Mouse (Mus musculus): ENCODE measurements at regions not wholly inside any gene's neighbourhood (a gene's known extent, or its start where the extent isn't known, plus 50 kb on each side); places are given as distances from the start of the nearest gene placed in this dataset.
A peak's percentile ranks its signal among the peaks of the same experiment; 100 is the strongest.

DNA sequence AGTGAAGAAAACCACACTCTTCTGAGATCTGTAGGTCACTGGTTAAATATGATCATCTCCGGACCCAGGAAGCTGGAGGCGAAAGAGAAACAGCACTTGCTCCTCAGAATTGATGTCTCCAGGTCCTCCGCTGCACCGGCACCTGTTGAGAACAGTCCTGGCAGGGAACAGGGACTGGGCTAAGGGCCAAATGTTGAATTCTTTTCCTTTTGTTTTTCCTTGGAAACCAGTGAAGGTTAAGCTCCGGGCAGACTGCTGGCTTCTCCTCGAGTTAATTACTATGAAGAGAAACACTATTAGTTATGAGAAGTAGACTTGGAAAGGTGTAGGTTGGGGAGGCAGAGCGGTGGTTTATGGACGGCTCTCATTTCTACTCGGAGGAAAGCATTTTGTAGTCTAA is 242.7 kb downstream of the Rngtt start:
- Histone ChIP-seq H3K4me1 (ENCODE audit: control insufficient read depth, insufficient read depth, low read length) (peaks cover 9% of the 10 kb centered on the region; the same call in 1 of the 2 replicates), H3K27me3 (ENCODE audit: control insufficient read depth, insufficient read depth, low read length) (no peaks in the 10 kb centered on the region), H3K4me3 (ENCODE audit: low read depth, low read length) (no peak overlapping the region), H3K9ac (replicated peaks; ENCODE audit: low read depth, low read length) (no peak overlapping the region), H3K4me2 (replicated peaks; ENCODE audit: low read depth, low read length) (no peak overlapping the region), H3K27ac (ENCODE audit: low read length) (peak overlapping the region; percentile 27; the same call in 1 of the 2 replicates), H3K36me3 (ENCODE audit: control insufficient read depth, insufficient read depth, low read length) (no peaks in the 10 kb centered on the region), H3K9me3 (ENCODE audit: control insufficient read depth, low read depth, low read length) (no peaks in the 10 kb centered on the region)
- WGBS = 38% methylated on average over 9 of the region's 9 CpGs
- no peak for ATAC-seq (ENCODE audit: insufficient number of reproducible peaks, insufficient read depth, low FRiP score, low read depth)

GRCm38 (mm10) chr4:33554606-33555005 is 244.5 kb downstream of the Rngtt start:
- WGBS = 36% methylated on average over 6 of the region's 6 CpGs
- H3K36me3 ChIP-seq (ENCODE audit: control insufficient read depth, insufficient read depth, low read length) = no peaks in the 10 kb centered on the region
- no peak overlapping the region for H3K9ac ChIP-seq (replicated peaks; ENCODE audit: low read depth, low read length)
- H3K27ac ChIP-seq (ENCODE audit: low read length) = no peak overlapping the region
- no peak overlapping the region for H3K4me2 ChIP-seq (replicated peaks; ENCODE audit: low read depth, low read length)
- no peaks in the 10 kb centered on the region for H3K9me3 ChIP-seq (ENCODE audit: control insufficient read depth, low read depth, low read length)
- no peaks in the 10 kb centered on the region for H3K27me3 ChIP-seq (ENCODE audit: control insufficient read depth, insufficient read depth, low read length)
- no peak overlapping the region for H3K4me3 ChIP-seq (ENCODE audit: low read depth, low read length)
- no peak for ATAC-seq (ENCODE audit: insufficient number of reproducible peaks, insufficient read depth, low FRiP score, low read depth)
- peaks cover 7% of the 10 kb centered on the region; the same call in 1 of the 2 replicates for H3K4me1 ChIP-seq (ENCODE audit: control insufficient read depth, insufficient read depth, low read length)

DNA sequence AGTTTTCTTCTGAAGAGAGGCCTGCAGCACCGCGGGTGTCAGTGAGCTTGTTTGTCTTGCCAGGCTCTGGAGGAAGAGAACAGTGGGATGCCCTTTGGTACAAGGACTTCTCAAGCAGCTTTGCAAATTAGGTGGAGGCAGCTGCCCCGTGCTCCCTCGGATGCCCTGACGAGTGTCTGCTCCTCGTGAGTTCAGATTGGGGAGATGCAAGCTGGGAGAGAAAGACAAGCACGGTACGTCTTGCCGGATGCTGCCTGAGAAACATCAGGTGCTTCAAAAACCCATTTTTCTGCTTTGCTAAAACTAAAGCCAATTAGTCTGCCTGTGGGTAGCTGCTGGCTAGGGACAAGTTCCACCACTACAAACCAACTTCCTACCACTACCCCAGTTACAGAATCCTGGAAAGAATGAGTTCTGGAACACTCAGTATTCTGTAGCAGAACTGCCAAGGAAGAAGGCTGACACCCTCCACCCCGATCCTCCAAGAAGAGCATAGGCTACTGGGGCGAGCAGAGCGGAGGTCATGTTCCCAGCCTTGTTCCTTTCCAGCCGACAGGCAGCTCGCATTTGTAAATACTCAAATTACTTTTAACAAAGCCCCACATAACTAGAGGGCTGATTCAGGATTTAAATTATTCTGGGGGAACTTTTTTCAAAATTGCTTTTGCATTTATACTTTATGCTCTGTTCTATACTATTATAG is 245.3 kb downstream of the Rngtt start:
- no peaks in the 10 kb centered on the region for H3K36me3 ChIP-seq (ENCODE audit: control insufficient read depth, insufficient read depth, low read length)

DNA sequence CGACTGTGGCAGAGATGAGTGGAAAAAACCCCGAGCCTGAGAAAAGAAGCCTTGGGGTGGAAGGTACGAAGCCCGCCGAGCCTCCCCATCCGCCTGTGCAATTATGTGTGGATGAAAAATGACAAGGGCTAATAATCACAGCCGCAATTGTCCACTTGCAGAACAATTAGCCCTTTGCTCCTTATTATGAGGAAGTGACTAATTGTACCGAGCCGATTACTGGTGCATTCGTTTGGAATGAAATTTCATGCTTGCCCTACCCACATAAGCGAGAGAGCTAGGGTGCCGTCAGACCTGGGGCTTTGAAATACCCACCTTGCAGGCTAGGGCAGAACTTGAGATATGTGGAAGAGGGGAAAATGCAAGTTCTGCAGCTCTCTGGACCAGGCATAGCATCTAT is 245.9 kb downstream of the Rngtt start:
- WGBS = 57% methylated on average over 12 of the region's 12 CpGs

More for the DNA sequence above, 245.3 kb downstream of the Rngtt start:
- no peak overlapping the region for H3K4me2 ChIP-seq (replicated peaks; ENCODE audit: low read depth, low read length)
- 15% methylated on average over 14 of the region's 14 CpGs for WGBS
- no peaks in the 10 kb centered on the region for H3K9me3 ChIP-seq (ENCODE audit: control insufficient read depth, low read depth, low read length)
- no peak overlapping the region for H3K9ac ChIP-seq (replicated peaks; ENCODE audit: low read depth, low read length)
- no peak for ATAC-seq (ENCODE audit: insufficient number of reproducible peaks, insufficient read depth, low FRiP score, low read depth)
- no peak overlapping the region for H3K27ac ChIP-seq (ENCODE audit: low read length)
- no peak overlapping the region for H3K4me3 ChIP-seq (ENCODE audit: low read depth, low read length)
- peaks cover 3% of the 10 kb centered on the region; the same call in 1 of the 2 replicates for H3K4me1 ChIP-seq (ENCODE audit: control insufficient read depth, insufficient read depth, low read length)
- H3K27me3 ChIP-seq (ENCODE audit: control insufficient read depth, insufficient read depth, low read length) = no peaks in the 10 kb centered on the region

DNA sequence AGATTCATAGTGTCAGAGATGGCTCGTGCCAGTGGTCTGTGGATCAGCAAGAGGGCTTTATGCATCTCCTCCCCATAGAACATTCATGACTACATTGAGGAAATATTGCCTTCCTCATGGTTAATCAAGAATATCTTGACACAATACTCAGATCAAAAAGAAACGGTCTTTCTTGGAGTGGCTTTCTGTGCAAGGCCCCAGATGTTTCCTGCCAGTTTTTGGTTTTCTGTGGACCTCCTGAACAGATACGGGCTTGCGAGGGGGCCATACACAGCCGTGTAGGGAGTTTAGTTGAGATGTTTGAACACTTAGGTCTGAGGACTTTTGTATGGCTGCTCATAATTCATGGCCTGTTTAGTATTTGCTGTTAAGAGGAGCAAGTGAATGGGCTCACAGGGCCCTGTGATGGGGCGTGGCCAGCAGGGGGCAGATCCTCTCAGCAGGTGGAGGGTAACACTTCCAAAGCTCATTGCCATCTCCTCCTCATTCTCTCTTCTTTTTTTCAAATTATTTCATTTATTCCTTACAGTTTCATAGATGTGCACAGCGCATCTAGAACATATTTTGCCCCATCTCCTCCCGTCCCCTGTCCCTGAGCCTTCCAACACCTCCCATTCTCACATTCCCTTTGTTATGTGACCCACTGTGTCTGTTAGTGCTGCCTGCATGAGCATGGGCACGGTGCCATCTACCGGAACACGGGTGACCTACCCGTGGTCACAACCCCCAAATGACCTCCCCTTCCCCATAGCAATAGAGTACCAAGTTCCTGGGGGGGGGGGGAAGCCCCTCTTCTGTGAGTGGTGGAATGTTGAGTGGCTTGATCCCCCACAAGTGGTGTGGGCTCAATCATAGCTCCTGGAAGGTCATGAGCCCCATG is 246.8 kb downstream of the Rngtt start:
- no peak for ATAC-seq (ENCODE audit: insufficient number of reproducible peaks, insufficient read depth, low FRiP score, low read depth)
- H3K4me3 ChIP-seq (ENCODE audit: low read depth, low read length) = no peak overlapping the region

More for the DNA sequence above, 245.9 kb downstream of the Rngtt start:
- Histone ChIP-seq H3K4me1 (ENCODE audit: control insufficient read depth, insufficient read depth, low read length) (peaks cover 3% of the 10 kb centered on the region; the same call in 1 of the 2 replicates), H3K36me3 (ENCODE audit: control insufficient read depth, insufficient read depth, low read length) (no peaks in the 10 kb centered on the region), H3K27ac (ENCODE audit: low read length) (no peak overlapping the region), H3K27me3 (ENCODE audit: control insufficient read depth, insufficient read depth, low read length) (no peaks in the 10 kb centered on the region), H3K4me3 (ENCODE audit: low read depth, low read length) (no peak overlapping the region), H3K4me2 (replicated peaks; ENCODE audit: low read depth, low read length) (no peak overlapping the region), H3K9me3 (ENCODE audit: control insufficient read depth, low read depth, low read length) (no peaks in the 10 kb centered on the region), H3K9ac (replicated peaks; ENCODE audit: low read depth, low read length) (no peak overlapping the region)
- no peak for ATAC-seq (ENCODE audit: insufficient number of reproducible peaks, insufficient read depth, low FRiP score, low read depth)

DNA sequence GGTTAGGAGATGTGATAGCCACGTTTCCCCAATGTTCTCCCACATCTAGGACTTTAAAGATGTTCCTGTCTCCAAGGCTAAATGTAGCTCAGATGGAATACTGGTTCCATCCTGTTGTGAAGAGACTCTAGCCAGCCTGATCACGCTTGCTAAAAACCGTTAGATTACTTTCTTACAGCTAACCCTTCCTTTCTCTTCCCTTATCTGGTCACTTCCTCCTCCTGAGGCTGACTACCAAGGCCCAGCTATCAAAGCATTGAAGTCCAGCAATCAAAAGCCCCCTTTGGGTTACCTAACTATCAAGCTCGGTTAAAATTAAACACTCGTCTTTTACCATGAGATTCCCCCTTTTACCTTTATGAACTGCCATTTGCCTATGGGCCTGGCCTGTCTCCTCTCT is 260.2 kb downstream of the Rngtt start:
- H3K27ac ChIP-seq (ENCODE audit: low read length) = no peak overlapping the region
- ATAC-seq (ENCODE audit: insufficient number of reproducible peaks, insufficient read depth, low FRiP score, low read depth) = no peak
- no peaks in the 10 kb centered on the region for H3K9me3 ChIP-seq (ENCODE audit: control insufficient read depth, low read depth, low read length)
- no peak overlapping the region for H3K4me2 ChIP-seq (replicated peaks; ENCODE audit: low read depth, low read length)
- H3K27me3 ChIP-seq (ENCODE audit: control insufficient read depth, insufficient read depth, low read length) = no peaks in the 10 kb centered on the region
- 81% methylated on average over 5 of the region's 5 CpGs for WGBS
- H3K36me3 ChIP-seq (ENCODE audit: control insufficient read depth, insufficient read depth, low read length) = no peaks in the 10 kb centered on the region
- no peak overlapping the region for H3K9ac ChIP-seq (replicated peaks; ENCODE audit: low read depth, low read length)
- H3K4me1 ChIP-seq (ENCODE audit: control insufficient read depth, insufficient read depth, low read length) = no peaks in the 10 kb centered on the region
- H3K4me3 ChIP-seq (ENCODE audit: low read depth, low read length) = no peak overlapping the region

More for the DNA sequence above, 246.8 kb downstream of the Rngtt start:
- H3K36me3 ChIP-seq (ENCODE audit: control insufficient read depth, insufficient read depth, low read length) = no peaks in the 10 kb centered on the region
- no peak overlapping the region for H3K4me2 ChIP-seq (replicated peaks; ENCODE audit: low read depth, low read length)
- 74% methylated on average over 12 of the region's 12 CpGs for WGBS
- H3K27ac ChIP-seq (ENCODE audit: low read length) = no peak overlapping the region
- no peaks in the 10 kb centered on the region for H3K27me3 ChIP-seq (ENCODE audit: control insufficient read depth, insufficient read depth, low read length)
- H3K9ac ChIP-seq (replicated peaks; ENCODE audit: low read depth, low read length) = no peak overlapping the region
- peaks cover 3% of the 10 kb centered on the region; the same call in 1 of the 2 replicates for H3K4me1 ChIP-seq (ENCODE audit: control insufficient read depth, insufficient read depth, low read length)
- H3K9me3 ChIP-seq (ENCODE audit: control insufficient read depth, low read depth, low read length) = no peaks in the 10 kb centered on the region

- Histone ChIP-seq H3K4me2 (replicated peaks; ENCODE audit: low read depth, low read length) (no peak overlapping the region), H3K27me3 (ENCODE audit: control insufficient read depth, insufficient read depth, low read length) (no peaks in the 10 kb centered on the region), H3K9ac (replicated peaks; ENCODE audit: low read depth, low read length) (no peak overlapping the region), H3K9me3 (ENCODE audit: control insufficient read depth, low read depth, low read length) (no peaks in the 10 kb centered on the region), H3K36me3 (ENCODE audit: control insufficient read depth, insufficient read depth, low read length) (no peaks in the 10 kb centered on the region), H3K4me3 (ENCODE audit: low read depth, low read length) (no peak overlapping the region), H3K27ac (ENCODE audit: low read length) (no peak overlapping the region), H3K4me1 (ENCODE audit: control insufficient read depth, insufficient read depth, low read length) (no peaks in the 10 kb centered on the region)
- 49% methylated on average over 6 of the region's 6 CpGs for WGBS
- no peak for ATAC-seq (ENCODE audit: insufficient number of reproducible peaks, insufficient read depth, low FRiP score, low read depth)
Observed at GRCm38 (mm10) chr4:33571351-33571750, 261.2 kb downstream of the Rngtt start.

DNA sequence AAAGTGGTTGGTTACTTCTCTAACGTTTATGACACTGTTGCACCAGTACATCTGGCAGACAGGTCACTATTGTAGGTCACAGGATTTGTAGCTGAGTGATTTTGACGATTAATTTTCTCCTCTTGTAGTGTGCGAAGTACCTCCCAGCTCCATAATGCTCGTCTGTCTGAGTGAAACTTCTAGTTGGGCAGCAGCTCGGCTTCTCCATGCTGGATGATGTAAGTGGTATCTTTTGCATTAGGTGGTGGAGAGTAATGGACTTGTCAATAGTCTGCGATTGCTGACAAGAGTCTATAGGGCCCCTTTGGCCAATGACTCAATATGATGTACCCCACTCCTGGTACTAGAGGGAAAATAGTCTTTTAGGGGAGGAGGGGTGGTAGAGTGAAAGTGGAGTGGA is 267.5 kb downstream of the Rngtt start:
- no peak overlapping the region for H3K27ac ChIP-seq (ENCODE audit: low read length)
- H3K4me1 ChIP-seq (ENCODE audit: control insufficient read depth, insufficient read depth, low read length) = no peaks in the 10 kb centered on the region
- no peaks in the 10 kb centered on the region for H3K36me3 ChIP-seq (ENCODE audit: control insufficient read depth, insufficient read depth, low read length)
- no peak for ATAC-seq (ENCODE audit: insufficient number of reproducible peaks, insufficient read depth, low FRiP score, low read depth)
- no peaks in the 10 kb centered on the region for H3K27me3 ChIP-seq (ENCODE audit: control insufficient read depth, insufficient read depth, low read length)
- no peak overlapping the region for H3K4me2 ChIP-seq (replicated peaks; ENCODE audit: low read depth, low read length)
- no peak overlapping the region for H3K9ac ChIP-seq (replicated peaks; ENCODE audit: low read depth, low read length)
- no peak overlapping the region for H3K4me3 ChIP-seq (ENCODE audit: low read depth, low read length)
- WGBS = 87% methylated on average over 6 of the region's 6 CpGs
- H3K9me3 ChIP-seq (ENCODE audit: control insufficient read depth, low read depth, low read length) = peaks cover 5% of the 10 kb centered on the region; the same call in 1 of the 2 replicates

Measured in stomach, embryonic 14.5 days (tissue).